Mouse (Mus musculus): ENCODE measurements around the gene Gm9913.

DNA sequence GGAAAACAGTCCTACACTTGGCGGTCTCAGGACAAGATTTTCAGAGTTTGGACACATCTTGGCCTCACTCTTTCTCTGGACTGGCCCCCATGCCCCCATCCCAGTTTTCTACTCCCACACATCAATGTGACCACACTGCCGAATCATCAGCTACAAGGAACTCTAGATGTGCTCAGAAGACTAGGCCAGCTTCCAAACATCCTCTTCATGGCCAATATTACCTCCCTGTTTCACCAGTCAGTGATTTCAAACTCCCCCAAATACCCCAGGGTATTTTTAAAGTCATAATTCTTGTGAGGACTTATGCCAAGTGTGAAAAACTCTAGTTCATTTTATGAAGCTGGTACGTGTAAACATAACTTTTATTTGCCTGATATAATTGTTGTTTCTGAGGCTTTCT, 40.1 kb downstream of the Gm9913 start:
- no peak for TF ChIP-seq POLR2A (IDR thresholded peaks at IDR 0.05; ENCODE audit: insufficient read depth, low read depth, low read length)
- TF ChIP-seq CTCF (IDR thresholded peaks at IDR 0.05; ENCODE audit: insufficient read depth, low read depth, low read length) = no peak
